Mouse (Mus musculus) intestine, embryonic 16.5 days (tissue): ENCODE results near the gene Mllt6. TPM values are rescaled to one million over a fixed set of nuclear protein-coding genes. Genes with fewer than 3 reads are reported as not detected.

ENCODE experiments used
- ATAC-seq: fragments of 200-750 bp; cut with Nextera tagmentation; 2 replicates; pipeline ENCODE4 v1.8.0; 2017; ENCODE audit warnings: moderate TSS enrichment, moderate library complexity
- H3K27ac ChIP-seq: fragments of 300-500 bp; sonication (generic); 2 replicates; pipeline ENCODE4 v1.5.1; 2014; ENCODE audit warnings: mild to moderate bottlenecking, low read length
- H3K27me3 ChIP-seq: fragments of 300-500 bp; sonication (generic); replicated peaks from 2 replicates; pipeline ENCODE4 v1.6.1; 2014; ENCODE audit warnings: low read length, control low read depth, mixed read lengths; ENCODE audit not compliant: control insufficient read depth, insufficient read depth
- H3K36me3 ChIP-seq: fragments of 300-500 bp; sonication (generic); 2 replicates; pipeline ENCODE4 v1.6.1; 2014; ENCODE audit warnings: low read length, control low read depth; ENCODE audit not compliant: control insufficient read depth, insufficient read depth
- H3K4me1 ChIP-seq: fragments of 300-500 bp; sonication (generic); 2 replicates; pipeline ENCODE4 v1.6.1; 2014; ENCODE audit warnings: low read length, control low read depth, mixed read lengths; ENCODE audit not compliant: control insufficient read depth, insufficient read depth
- H3K4me2 ChIP-seq: fragments of 300-500 bp; sonication (generic); 2 replicates; pipeline ENCODE4 v1.6.1; 2014; ENCODE audit warnings: low read depth, low read length, control low read depth
- H3K4me3 ChIP-seq: fragments of 300-500 bp; sonication (generic); 2 replicates; pipeline ENCODE4 v1.5.1; 2014; ENCODE audit warnings: mild to moderate bottlenecking, low read length
- H3K9ac ChIP-seq: fragments of 300-500 bp; sonication (generic); 2 replicates; pipeline ENCODE4 v1.6.1; 2014; ENCODE audit warnings: low read depth, low read length
- H3K9me3 ChIP-seq: fragments of 300-500 bp; sonication (generic); 2 replicates; pipeline ENCODE4 v1.6.1; 2016; ENCODE audit warnings: low read length, control low read depth; ENCODE audit not compliant: control insufficient read depth
- WGBS: fragments of 180-500 bp; shearing (Covaris S2); extraction: QIAGEN DNeasy Blood & Tissue Kit; methylation state at CpG from one replicate; pipeline ENCODE4 v1.1.7; 2014; 5-methylcytosine and 5-hydroxymethylcytosine counted together
- polyA plus RNA-seq: library from polyadenylated mRNA; unstranded; fragments of >200 nt; fragmentation: Nextera tagmentation; extraction: Ambion mirVana; gene quantifications from 2 replicates; pipeline ENCODE4 v1.2.1, GENCODE M21; 2015

Mllt6 gene
- polyA plus RNA-seq, 1 experiment from 2014 or later = 2.6 TPM

DNA sequence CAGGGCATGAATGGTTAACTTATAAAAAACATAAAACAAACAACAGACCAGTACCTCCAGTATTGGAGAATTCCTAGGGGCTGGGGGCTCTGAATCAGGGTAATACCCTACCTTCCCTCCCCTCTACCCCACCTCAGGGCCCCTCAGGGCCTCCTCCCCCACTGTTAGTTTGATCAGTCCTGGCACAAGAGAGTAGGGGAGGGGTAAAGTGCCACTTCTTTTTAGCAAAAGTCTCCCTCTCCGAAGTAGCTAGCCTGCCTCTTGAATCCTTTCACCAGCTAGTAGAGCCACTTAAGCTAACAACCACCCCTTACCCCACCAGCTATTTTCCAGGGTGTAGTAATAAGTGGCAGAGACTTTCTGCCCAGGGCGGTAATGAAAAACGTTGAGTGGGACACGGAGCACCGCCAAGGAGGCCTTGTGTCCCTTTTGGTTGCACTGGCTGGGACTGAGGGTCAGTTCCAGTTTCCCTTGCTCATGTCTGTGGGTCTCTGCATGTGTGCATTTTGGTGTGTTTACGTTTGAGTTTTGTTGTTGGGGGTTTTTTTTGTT lies 19.4 kb downstream of the Mllt6 start:
- no peaks in the 10 kb centered on the region for H3K9me3 ChIP-seq
- H3K36me3 ChIP-seq = peaks cover 15% of the 10 kb centered on the region
- H3K9ac ChIP-seq = no peak overlapping the region
- no peak overlapping the region for H3K27ac ChIP-seq
- no peak overlapping the region for H3K4me2 ChIP-seq
- no peak for ATAC-seq
- no peaks in the 10 kb centered on the region for H3K27me3 ChIP-seq
- no peak overlapping the region for H3K4me3 ChIP-seq
- WGBS = 69% methylated on average over 6 of the region's 6 CpGs
- H3K4me1 ChIP-seq = peaks cover 18% of the 10 kb centered on the region

DNA sequence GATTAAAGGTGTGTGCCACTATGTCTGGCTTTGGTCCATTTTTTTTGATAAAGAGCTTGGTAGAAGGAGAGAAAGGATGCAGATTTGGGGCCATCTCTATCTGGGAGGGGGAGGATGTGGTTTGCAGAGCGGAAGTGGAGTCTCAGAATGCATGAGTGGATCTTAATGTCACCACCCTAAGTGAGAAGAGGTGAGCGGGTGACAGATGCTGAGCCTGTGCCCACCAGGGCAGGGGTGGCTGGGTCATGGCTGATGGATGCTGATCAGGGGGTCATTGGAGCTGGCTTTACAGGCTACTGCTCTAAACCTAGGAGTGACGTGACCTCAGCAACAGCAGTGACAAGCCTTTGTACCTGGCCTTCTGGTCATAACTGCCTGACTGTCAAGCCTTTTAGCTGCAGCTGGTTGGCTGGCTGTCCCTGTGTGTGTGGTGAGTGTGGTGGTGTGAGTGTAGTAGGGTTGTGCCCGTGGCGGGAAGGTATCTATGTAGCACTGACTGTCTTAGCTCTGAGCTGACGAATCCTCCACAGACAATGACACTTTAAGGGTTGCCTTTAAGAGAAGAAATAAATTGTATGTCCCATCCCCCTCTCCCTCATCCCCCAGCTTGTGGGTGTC lies 21.0 kb downstream of the Mllt6 start:
- Histone ChIP-seq H3K9me3 (no peaks in the 10 kb centered on the region), H3K27ac (no peak overlapping the region), H3K27me3 (no peaks in the 10 kb centered on the region), H3K4me3 (no peak overlapping the region), H3K36me3 (peaks cover 11% of the 10 kb centered on the region), H3K4me1 (peaks cover 18% of the 10 kb centered on the region), H3K9ac (no peak overlapping the region), H3K4me2 (no peak overlapping the region)
- 83% methylated on average over 6 of the region's 6 CpGs for WGBS
- ATAC-seq = no peak

DNA sequence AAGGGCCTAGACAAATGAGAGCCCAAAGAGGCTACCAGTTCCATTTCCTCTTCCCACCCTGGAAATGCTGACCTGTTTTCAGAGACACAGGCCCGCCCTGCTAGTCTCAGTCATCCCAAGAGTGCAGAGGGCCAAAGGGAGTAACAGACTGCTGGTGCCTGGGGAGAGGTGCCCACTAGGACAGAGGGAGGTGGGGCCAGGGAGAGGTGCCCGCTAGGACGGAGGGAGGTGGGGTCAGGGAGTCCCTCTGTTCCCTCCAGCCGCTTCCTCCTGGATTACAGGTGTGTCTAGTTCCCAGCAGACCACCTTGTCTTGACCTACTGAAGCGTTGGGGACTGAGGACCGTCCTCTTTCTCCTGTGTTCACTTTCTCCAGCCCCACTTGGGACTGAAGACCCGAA lies 21.6 kb downstream of the Mllt6 start:
- no peak for ATAC-seq
- no peak overlapping the region for H3K4me2 ChIP-seq

DNA sequence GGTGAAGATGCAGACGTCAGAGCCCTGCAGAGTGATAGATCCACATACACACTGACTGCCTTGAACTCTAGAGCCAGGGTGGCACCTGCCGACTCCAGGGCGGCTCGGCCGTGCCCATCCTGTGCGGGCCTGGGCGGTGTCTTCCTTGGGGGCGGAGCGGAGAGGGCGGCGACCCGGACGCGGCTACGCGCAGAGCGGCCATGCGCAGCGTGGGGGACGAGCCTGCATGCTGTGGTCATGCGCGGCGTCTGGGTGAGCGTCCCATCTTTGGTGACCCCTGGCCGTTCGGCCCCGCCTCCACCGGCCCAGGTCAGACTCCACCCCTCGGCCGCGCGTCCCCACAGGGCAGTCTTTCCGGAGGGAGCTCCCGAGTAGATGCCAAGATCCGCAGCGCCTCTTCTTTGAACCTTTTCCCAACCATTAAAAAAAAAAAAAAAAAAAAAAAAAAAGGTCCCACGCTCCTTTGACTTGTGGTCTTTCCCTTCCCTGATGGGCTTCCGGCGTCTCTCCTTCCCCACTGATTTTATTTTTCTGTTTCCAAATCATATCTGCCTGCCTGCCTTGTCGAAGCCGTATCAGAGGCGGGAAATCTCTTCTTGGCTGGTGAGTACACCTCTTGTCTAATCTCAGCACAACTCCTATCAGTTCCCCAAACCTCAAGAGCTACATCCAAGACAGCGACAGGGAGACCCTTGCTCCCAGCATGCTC lies 22.6 kb downstream of the Mllt6 start, which contains the start of gene Cisd3:
TSS of gene Cisd3 (plus strand) at position 214 of the 709 bp plus-strand sequence.
- H3K27ac ChIP-seq = peak within 1 kb of the TSS; percentile 63
- peaks cover 7% of the 10 kb centered on the region for H3K36me3 ChIP-seq
- H3K4me2 ChIP-seq = peak within 1 kb of the TSS; percentile 50
- H3K4me3 ChIP-seq = peak within 1 kb of the TSS; percentile 34
- peak within 1 kb of the TSS; percentile 54 for H3K9ac ChIP-seq
- H3K4me1 ChIP-seq = peaks cover 18% of the 10 kb centered on the region
- H3K27me3 ChIP-seq = no peaks in the 10 kb centered on the region
- ATAC-seq = peak; percentile 94
- H3K9me3 ChIP-seq = no peaks in the 10 kb centered on the region
- under 1% methylated on average over 43 of the region's 43 CpGs for WGBS

More for the DNA sequence above, 21.6 kb downstream of the Mllt6 start:
- Histone ChIP-seq H3K9me3 (no peaks in the 10 kb centered on the region), H3K4me1 (peaks cover 18% of the 10 kb centered on the region), H3K27ac (peak overlapping the region; percentile 63; the same call in 1 of the 2 replicates), H3K27me3 (no peaks in the 10 kb centered on the region), H3K4me3 (no peak overlapping the region), H3K9ac (peak overlapping the region; percentile 54; the same call in 1 of the 2 replicates), H3K36me3 (peaks cover 5% of the 10 kb centered on the region; the same call in 1 of the 2 replicates)
- WGBS = 35% methylated on average over 7 of the region's 7 CpGs

DNA sequence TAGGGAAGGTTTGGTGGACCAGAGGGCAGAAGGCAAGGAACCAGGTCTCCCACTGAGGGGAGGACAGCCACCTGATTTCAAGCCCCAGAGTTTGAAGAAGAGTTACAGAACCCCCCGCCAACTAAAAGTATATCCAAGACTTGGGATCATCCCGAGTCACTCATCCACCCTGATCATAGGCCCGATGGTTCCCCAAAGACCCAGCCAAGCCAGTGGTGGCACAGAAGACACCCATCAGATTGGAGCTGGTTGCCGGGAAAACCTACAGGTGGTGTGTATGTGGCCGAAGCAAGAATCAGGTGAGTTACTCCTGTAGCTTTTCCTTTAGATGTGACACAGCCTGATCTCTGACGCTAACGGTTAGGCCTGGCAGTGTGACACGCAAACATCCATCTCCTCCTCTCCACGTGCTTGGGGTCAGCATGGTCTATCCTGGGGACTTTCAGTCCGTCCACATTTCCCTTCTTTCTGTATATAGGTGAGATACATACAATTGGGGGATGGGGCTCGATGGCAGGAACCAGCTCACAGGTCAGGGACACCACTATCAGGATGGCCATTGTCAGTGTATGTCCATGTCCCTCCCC lies 23.2 kb downstream of the Mllt6 start:
- Histone ChIP-seq H3K27ac (peak overlapping the region; percentile 62; the same call in 1 of the 2 replicates), H3K36me3 (peaks cover 12% of the 10 kb centered on the region)
- no peak for ATAC-seq

DNA sequence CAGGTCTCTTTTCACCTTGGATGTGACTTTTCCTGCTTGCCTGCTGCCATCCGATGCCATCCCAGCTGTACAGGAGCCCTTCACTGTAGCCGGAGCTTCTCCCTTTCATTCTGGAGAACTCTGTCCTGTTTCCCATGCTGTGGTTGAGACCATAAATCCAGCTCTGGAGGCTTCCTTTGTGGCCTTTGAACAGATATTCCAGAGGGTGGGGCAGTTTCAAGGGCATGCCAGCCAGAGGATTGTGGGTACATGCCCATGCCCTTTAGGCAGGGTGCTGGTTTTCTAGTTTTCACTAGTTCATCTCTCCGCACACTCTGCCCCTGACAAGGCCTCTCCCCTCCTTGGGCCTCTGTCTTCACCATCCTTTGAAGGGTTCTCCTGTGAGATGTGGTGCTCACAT lies 23.8 kb downstream of the Mllt6 start:
- peak overlapping the region; percentile 54; the same call in 1 of the 2 replicates for H3K9ac ChIP-seq

More for the DNA sequence above, 23.2 kb downstream of the Mllt6 start:
- 63% methylated on average over 11 of the region's 11 CpGs for WGBS
- peak overlapping the region; percentile 50 for H3K4me2 ChIP-seq
- H3K4me1 ChIP-seq = peaks cover 18% of the 10 kb centered on the region
- H3K4me3 ChIP-seq = peak overlapping the region; percentile 34
- H3K9ac ChIP-seq = peak overlapping the region; percentile 54
- no peaks in the 10 kb centered on the region for H3K27me3 ChIP-seq
- H3K9me3 ChIP-seq = no peaks in the 10 kb centered on the region

DNA sequence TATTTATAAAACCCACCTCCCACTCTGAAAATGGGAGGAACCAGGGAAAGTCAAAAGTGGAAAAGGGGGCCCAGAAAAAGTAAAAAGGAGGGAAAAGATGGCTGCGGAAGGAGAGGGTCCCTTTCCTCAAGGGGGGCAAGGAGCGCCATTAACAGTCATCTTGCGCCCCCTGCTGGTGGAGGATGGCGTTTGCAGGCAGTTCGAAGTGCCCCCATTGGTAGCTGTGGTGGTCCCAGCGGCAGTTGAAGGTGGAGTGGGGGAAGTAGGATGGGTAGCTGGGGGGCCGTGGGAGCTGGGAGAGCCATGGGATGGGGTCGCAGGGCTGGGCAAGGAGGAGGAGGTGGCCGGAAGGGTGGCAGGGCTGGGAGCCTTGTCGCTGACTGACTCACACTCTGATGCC lies 26.6 kb downstream of the Mllt6 start:
- H3K4me2 ChIP-seq = no peak overlapping the region
- H3K27me3 ChIP-seq = no peaks in the 10 kb centered on the region
- 33% methylated on average over 10 of the region's 10 CpGs for WGBS
- peaks cover 17% of the 10 kb centered on the region for H3K36me3 ChIP-seq
- H3K27ac ChIP-seq = no peak overlapping the region
- H3K4me3 ChIP-seq = no peak overlapping the region
- no peak for ATAC-seq
- no peaks in the 10 kb centered on the region for H3K9me3 ChIP-seq
- H3K4me1 ChIP-seq = peaks cover 31% of the 10 kb centered on the region
- H3K9ac ChIP-seq = no peak overlapping the region

More for the DNA sequence above, 23.8 kb downstream of the Mllt6 start:
- 64% methylated on average over 3 of the region's 3 CpGs for WGBS
- no peaks in the 10 kb centered on the region for H3K9me3 ChIP-seq
- H3K27me3 ChIP-seq = no peaks in the 10 kb centered on the region
- H3K4me2 ChIP-seq = peak overlapping the region; percentile 50
- H3K4me3 ChIP-seq = peak overlapping the region; percentile 34
- peak overlapping the region; percentile 62; the same call in 1 of the 2 replicates for H3K27ac ChIP-seq
- peaks cover 18% of the 10 kb centered on the region for H3K4me1 ChIP-seq
- peaks cover 15% of the 10 kb centered on the region for H3K36me3 ChIP-seq
- ATAC-seq = 0 out of 2 replicates have a peak, but pooled peaks have one; percentile 10

DNA sequence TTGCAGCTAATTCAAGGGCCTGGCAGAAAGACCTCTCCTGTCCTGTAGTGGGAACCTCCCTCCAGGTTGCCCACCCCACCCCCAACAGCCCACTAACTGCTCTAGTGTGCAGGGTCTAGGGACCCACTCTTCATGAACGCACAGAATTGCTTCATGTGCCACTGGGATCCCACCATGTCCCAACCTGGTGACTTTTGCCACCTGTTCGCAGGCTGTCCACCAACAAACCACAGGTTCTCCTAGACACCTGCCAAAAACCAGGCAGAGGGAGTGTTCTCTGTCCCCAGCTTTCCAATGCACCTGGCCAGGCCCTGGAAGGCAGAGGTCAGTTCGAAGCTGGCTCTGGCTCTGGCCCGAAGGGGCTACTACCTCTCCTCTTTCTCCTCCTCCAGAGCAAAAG lies 31.2 kb downstream of the Mllt6 start:
- H3K27me3 ChIP-seq = no peaks in the 10 kb centered on the region
- H3K27ac ChIP-seq = peak overlapping the region; percentile 88; the same call in 1 of the 2 replicates
- H3K9ac ChIP-seq = peak overlapping the region; percentile 30; the same call in 1 of the 2 replicates
- H3K4me3 ChIP-seq = no peak overlapping the region
- peaks cover 17% of the 10 kb centered on the region for H3K36me3 ChIP-seq
- WGBS = 70% methylated on average over 4 of the region's 4 CpGs
- H3K4me1 ChIP-seq = peaks cover 49% of the 10 kb centered on the region
- no peak for ATAC-seq
- no peak overlapping the region for H3K4me2 ChIP-seq
- no peaks in the 10 kb centered on the region for H3K9me3 ChIP-seq
